Mouse (Mus musculus): ENCODE measurements around the gene Ankrd24. TPM values are rescaled to one million over a fixed set of nuclear protein-coding genes. Genes with fewer than 3 reads are reported as not detected.

The Ankrd24 gene
- polyA plus RNA-seq, 1 experiment from 2014 or later: 10.4 TPM

DNA sequence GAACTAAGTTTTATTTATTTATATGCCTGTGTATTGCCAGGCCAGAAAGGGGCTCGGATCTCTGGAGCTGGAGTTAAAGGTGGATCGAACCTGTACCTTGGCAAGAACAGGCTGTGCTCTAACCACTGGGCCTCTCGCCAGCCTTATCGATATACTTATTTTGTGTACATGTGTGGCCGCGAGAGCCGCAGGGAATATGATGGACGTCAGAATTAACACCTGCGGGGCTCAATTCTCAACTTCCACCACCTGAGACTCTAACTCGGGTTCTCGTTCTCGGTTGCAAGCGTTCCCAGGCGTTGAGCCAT, 22.7 kb upstream of the Ankrd24 start:
- H3K4me3 ChIP-seq (replicated peaks): peak overlapping the region; percentile 40
- H3K9ac ChIP-seq (replicated peaks): peak overlapping the region; percentile 46
- no peaks in the 10 kb centered on the region for H3K9me3 ChIP-seq
- no peak for ATAC-seq (ENCODE audit: insufficient number of reproducible peaks, insufficient read depth, low FRiP score, low TSS enrichment, low read depth)
- WGBS: 3% methylated on average over 14 of the region's 14 CpGs
- peaks cover 7% of the 10 kb centered on the region; the same call in 1 of the 2 replicates for H3K36me3 ChIP-seq
- H3K4me2 ChIP-seq: peak overlapping the region; percentile 88
- H3K27me3 ChIP-seq: no peaks in the 10 kb centered on the region
- H3K4me1 ChIP-seq (replicated peaks): peaks cover 44% of the 10 kb centered on the region
- H3K27ac ChIP-seq: peak overlapping the region; percentile 89

DNA sequence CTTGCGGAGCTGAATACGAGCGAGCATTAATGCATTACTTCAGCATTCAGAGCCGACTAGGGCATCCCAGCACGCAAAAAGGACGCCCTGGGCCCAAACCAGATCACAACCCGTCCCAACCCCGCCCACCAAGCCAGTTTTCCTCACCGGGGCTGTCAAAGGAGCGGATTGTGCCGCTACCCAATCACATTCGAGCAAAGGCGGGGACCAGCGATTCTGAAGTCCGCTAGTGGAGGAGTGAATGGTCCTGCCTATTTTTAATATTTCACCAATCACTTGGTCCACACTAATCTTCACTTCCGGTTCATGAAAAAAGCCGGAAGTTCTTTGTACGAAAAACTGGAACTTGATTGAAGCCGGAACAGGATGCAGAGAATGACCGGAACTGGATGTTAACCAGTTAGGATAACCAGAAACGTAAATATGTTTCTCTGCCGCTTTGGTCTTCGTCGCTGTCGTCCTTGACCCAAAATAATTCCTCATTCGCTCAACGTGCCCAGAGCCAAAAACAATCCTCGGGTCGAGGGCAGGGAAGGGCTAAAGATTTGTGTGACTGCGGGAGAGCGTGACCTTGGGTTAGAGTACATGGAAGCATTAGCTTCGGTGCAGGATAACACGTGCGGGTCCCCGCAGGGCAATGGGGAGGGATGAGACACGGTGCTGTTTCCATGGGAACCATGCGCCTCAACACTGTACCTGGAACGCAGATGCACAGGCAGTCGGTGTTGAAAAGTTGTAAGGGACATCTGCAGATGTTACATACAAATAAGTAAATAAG, 22.2 kb upstream of the Ankrd24 start, which contains the start of gene BC025920:
BC025920 (plus strand) TSS at position 297 of the 778 bp plus-strand sequence.
- H3K4me2 ChIP-seq: peak within 1 kb of the TSS; percentile 88
- H3K9ac ChIP-seq (replicated peaks): peak within 1 kb of the TSS; percentile 63
- H3K4me3 ChIP-seq (replicated peaks): peak within 1 kb of the TSS; percentile 56
- H3K27ac ChIP-seq: peak within 1 kb of the TSS; percentile 95
- peak; percentile 78 for ATAC-seq (ENCODE audit: insufficient number of reproducible peaks, insufficient read depth, low FRiP score, low TSS enrichment, low read depth)
- H3K9me3 ChIP-seq: no peaks in the 10 kb centered on the region
- H3K4me1 ChIP-seq (replicated peaks): peaks cover 39% of the 10 kb centered on the region
- H3K27me3 ChIP-seq: no peaks in the 10 kb centered on the region
- WGBS: under 1% methylated on average over 39 of the region's 39 CpGs
- peaks cover 7% of the 10 kb centered on the region; the same call in 1 of the 2 replicates for H3K36me3 ChIP-seq

DNA sequence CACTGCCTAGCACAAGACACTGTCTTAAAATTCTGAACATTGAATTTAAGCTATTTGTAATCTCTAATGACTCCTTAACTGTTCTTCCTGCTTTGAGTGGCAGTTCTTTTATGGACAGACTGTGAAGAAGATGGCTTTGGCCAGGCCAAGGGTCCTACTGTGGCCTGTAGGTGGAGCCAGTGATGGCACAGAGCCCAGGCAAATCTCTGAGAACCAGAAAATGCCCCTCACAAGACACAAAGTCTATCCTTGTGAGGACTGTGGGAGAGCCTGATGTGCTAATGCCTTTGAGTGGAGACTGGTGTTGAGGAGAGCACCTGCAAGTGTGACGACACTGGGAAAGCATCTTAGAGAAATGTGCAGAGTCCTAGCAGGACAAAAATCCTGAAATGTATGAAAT, 20.0 kb upstream of the Ankrd24 start:
- H3K4me3 ChIP-seq (replicated peaks): no peak overlapping the region
- H3K4me2 ChIP-seq: no peak overlapping the region
- no peak overlapping the region for H3K27ac ChIP-seq
- no peak overlapping the region for H3K9ac ChIP-seq (replicated peaks)
- H3K36me3 ChIP-seq: peaks cover 7% of the 10 kb centered on the region; the same call in 1 of the 2 replicates
- H3K9me3 ChIP-seq: no peaks in the 10 kb centered on the region
- WGBS: 97% methylated on average over 1 of the region's 1 CpGs
- H3K27me3 ChIP-seq: no peaks in the 10 kb centered on the region
- ATAC-seq (ENCODE audit: insufficient number of reproducible peaks, insufficient read depth, low FRiP score, low TSS enrichment, low read depth): no peak
- H3K4me1 ChIP-seq (replicated peaks): peaks cover 22% of the 10 kb centered on the region

DNA sequence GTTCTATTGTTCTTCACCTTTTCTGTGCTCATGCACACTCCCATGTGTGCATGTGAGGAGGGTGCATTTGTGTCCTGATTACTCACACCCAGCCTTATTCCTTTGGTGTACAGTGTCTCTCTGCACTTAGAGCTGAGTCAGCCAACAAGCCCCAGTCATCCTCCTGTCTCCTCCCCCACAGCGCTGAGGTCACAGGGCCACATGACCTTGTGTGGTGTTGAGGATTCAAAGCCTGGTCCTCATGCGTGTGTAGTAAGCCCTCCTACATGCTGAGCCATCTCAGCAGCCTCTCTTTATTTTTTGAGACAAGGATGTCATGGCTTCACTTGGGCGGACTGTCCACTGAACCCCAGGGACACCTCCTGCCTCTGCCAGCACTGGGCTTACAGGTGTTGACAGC, 15.6 kb upstream of the Ankrd24 start:
- no peaks in the 10 kb centered on the region for H3K9me3 ChIP-seq
- no peak for ATAC-seq (ENCODE audit: insufficient number of reproducible peaks, insufficient read depth, low FRiP score, low TSS enrichment, low read depth)

DNA sequence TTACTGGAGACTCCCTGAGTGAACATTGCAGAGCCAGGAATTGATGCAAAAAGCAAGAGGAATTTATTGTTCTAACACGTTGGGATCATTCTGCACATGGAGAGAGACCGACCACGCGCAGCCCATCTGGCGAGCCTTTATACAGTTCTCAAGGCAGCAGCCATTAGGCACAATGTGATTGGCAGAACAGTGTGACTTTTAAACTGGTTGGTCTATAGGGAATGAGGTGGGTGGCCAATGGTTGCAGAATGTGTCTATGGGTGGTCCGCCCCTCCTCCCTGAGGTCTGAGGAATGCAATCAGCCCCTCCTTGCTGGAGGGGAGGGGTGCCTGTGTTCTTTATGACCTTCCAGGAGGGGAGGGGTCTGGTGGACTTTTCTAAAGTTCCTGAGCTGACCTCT, 12.9 kb upstream of the Ankrd24 start:
- WGBS: 22% methylated on average over 6 of the region's 6 CpGs
- Histone ChIP-seq H3K9ac (replicated peaks) (no peak overlapping the region), H3K4me3 (replicated peaks) (no peak overlapping the region), H3K4me2 (peak overlapping the region; percentile 17), H3K36me3 (0 out of 2 replicates have a peak, but pooled peaks cover 2% of the 10 kb centered on the region), H3K9me3 (no peaks in the 10 kb centered on the region), H3K4me1 (replicated peaks) (peaks cover 14% of the 10 kb centered on the region), H3K27me3 (no peaks in the 10 kb centered on the region), H3K27ac (peak overlapping the region; percentile 72)
- peak; percentile 50 for ATAC-seq (ENCODE audit: insufficient number of reproducible peaks, insufficient read depth, low FRiP score, low TSS enrichment, low read depth)

More for the DNA sequence above, 15.6 kb upstream of the Ankrd24 start:
- Histone ChIP-seq H3K27me3 (no peaks in the 10 kb centered on the region), H3K4me1 (replicated peaks) (peaks cover 14% of the 10 kb centered on the region), H3K27ac (no peak overlapping the region), H3K4me3 (replicated peaks) (no peak overlapping the region), H3K9ac (replicated peaks) (no peak overlapping the region), H3K4me2 (no peak overlapping the region), H3K36me3 (peaks cover 7% of the 10 kb centered on the region; the same call in 1 of the 2 replicates)
- 58% methylated on average over 3 of the region's 3 CpGs for WGBS

DNA sequence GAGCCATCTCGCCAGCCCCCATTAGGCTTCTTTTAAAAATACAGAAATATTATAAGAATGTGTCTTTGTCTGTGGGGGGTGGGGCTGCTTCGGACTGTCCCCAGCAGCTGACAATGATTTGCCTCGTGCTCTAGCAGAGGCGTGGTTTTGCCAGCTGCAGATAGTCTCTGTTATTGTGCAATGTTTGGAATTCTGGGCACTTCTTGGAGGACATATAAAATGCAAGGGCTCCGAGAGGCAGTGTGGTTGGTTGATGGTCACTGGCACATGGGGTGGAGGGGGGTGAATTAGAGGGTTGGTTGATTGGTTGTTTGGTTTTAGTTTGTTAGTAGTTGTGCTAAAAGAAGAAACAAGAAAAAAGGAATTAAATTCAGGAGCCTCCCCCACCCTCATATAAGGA, 8.4 kb upstream of the Ankrd24 start:
- no peak for ATAC-seq (ENCODE audit: insufficient number of reproducible peaks, insufficient read depth, low FRiP score, low TSS enrichment, low read depth)
- Histone ChIP-seq H3K4me3 (replicated peaks) (no peak overlapping the region), H3K27me3 (no peaks in the 10 kb centered on the region), H3K27ac (no peak overlapping the region), H3K4me1 (replicated peaks) (peaks cover 13% of the 10 kb centered on the region), H3K4me2 (no peak overlapping the region), H3K36me3 (peaks cover 42% of the 10 kb centered on the region), H3K9me3 (no peaks in the 10 kb centered on the region), H3K9ac (replicated peaks) (no peak overlapping the region)
- WGBS: 82% methylated on average over 5 of the region's 5 CpGs

DNA sequence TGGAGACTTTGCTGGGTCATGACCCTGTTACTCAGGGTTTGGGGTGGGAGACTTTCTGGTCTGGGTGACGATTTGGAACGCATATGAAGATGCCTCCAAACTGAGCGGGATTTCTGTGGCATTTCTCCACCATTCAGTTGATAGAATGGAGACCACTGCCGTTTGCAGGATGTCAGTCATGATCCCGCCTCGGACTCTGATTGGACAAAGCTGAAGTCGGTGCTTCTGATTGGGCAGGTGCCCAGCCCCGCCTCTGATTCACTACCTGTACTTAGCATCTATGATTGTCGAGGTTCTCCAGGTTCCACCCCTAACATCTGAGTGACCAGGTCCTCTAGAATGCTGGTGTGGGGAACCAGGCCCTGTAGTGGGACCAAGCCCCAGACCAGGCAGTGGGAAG, 7.6 kb upstream of the Ankrd24 start:
- no peaks in the 10 kb centered on the region for H3K9me3 ChIP-seq
- H3K4me3 ChIP-seq (replicated peaks): no peak overlapping the region
- ATAC-seq (ENCODE audit: insufficient number of reproducible peaks, insufficient read depth, low FRiP score, low TSS enrichment, low read depth): no peak
- no peaks in the 10 kb centered on the region for H3K27me3 ChIP-seq
- peaks cover 50% of the 10 kb centered on the region for H3K36me3 ChIP-seq
- WGBS: 54% methylated on average over 9 of the region's 9 CpGs
- peaks cover 5% of the 10 kb centered on the region; the same call in 1 of the 2 replicates for H3K4me1 ChIP-seq (replicated peaks)
- H3K27ac ChIP-seq: no peak overlapping the region
- H3K4me2 ChIP-seq: no peak overlapping the region
- H3K9ac ChIP-seq (replicated peaks): no peak overlapping the region

DNA sequence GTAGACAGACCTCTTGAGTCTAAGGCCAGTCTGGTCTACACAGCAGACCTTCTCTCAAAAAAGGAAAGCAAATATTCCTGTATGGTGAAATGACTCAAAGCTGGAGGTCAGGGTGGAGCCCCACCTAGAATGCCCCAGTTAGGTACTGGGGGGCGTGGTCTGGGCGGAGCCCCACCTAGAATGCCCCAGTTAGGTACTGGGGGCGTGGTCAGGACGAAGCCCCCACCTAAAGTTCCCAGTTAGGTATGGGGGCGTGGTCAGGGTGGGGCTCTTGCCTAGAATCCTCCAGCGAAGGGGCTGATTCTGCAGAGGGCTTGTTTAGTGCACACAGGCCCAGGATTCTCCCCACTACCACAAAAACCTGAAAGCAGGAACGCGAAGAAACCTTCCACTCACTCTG, 4.9 kb upstream of the Ankrd24 start:
- H3K4me2 ChIP-seq: no peak overlapping the region
- H3K9ac ChIP-seq (replicated peaks): no peak overlapping the region
- no peaks in the 10 kb centered on the region for H3K27me3 ChIP-seq
- no peaks in the 10 kb centered on the region for H3K9me3 ChIP-seq
- no peak for ATAC-seq (ENCODE audit: insufficient number of reproducible peaks, insufficient read depth, low FRiP score, low TSS enrichment, low read depth)
- H3K36me3 ChIP-seq: peaks cover 57% of the 10 kb centered on the region
- no peak overlapping the region for H3K27ac ChIP-seq
- H3K4me1 ChIP-seq (replicated peaks): peaks cover 17% of the 10 kb centered on the region
- 50% methylated on average over 8 of the region's 8 CpGs for WGBS
- no peak overlapping the region for H3K4me3 ChIP-seq (replicated peaks)

DNA sequence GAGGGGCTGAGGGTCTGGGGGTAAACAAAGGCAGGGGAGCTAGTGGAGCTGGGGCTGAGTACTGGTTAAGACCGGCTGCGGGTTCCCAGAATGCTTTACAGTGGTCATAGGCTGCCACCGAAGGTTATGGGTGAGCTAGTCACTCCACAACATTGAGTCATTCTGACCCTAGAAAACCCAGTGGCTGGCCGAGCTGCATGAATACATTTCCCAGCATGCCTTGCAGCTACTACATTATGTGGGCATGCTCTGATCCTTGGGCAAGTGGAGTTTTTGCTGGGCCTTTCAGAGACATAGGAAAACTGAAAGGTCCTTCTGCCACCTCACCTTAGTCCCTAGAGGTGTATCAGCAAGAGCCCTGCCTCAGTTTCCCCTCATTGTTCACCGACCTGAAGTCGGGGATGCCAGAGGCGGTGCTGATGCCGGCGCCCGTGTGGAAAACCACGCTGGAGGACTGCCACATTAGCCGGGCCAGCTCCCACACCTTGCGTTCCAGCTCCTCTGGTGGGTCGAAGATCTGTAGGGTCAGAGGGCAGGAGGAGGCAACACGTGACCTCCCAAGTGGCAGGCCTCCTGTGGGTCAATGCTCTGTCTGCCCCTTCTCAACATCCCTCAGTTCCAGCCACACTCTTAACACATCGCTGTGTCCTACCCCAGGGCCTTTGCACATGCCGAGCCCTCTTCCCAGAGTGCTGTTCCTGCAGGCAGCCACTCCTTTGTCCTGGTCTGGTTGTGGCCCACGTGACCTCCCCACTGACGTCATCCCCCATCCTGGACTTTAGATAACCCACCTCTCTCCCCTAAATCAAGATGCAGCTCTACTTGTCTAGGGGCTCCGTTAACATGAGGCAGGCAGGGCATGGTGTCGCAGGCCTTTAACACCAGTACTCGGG, 2.0 kb upstream of the Ankrd24 start:
- ATAC-seq (ENCODE audit: insufficient number of reproducible peaks, insufficient read depth, low FRiP score, low TSS enrichment, low read depth): no peak
- H3K9me3 ChIP-seq: no peaks in the 10 kb centered on the region
- H3K4me3 ChIP-seq (replicated peaks): peak overlapping the region; percentile 74
- peak overlapping the region; percentile 88 for H3K4me2 ChIP-seq
- peaks cover 48% of the 10 kb centered on the region for H3K36me3 ChIP-seq
- H3K4me1 ChIP-seq (replicated peaks): peaks cover 18% of the 10 kb centered on the region
- peak overlapping the region; percentile 72 for H3K9ac ChIP-seq (replicated peaks)
- WGBS: 91% methylated on average over 22 of the region's 22 CpGs
- no peaks in the 10 kb centered on the region for H3K27me3 ChIP-seq
- peak overlapping the region; percentile 7; the same call in 1 of the 2 replicates for H3K27ac ChIP-seq

DNA sequence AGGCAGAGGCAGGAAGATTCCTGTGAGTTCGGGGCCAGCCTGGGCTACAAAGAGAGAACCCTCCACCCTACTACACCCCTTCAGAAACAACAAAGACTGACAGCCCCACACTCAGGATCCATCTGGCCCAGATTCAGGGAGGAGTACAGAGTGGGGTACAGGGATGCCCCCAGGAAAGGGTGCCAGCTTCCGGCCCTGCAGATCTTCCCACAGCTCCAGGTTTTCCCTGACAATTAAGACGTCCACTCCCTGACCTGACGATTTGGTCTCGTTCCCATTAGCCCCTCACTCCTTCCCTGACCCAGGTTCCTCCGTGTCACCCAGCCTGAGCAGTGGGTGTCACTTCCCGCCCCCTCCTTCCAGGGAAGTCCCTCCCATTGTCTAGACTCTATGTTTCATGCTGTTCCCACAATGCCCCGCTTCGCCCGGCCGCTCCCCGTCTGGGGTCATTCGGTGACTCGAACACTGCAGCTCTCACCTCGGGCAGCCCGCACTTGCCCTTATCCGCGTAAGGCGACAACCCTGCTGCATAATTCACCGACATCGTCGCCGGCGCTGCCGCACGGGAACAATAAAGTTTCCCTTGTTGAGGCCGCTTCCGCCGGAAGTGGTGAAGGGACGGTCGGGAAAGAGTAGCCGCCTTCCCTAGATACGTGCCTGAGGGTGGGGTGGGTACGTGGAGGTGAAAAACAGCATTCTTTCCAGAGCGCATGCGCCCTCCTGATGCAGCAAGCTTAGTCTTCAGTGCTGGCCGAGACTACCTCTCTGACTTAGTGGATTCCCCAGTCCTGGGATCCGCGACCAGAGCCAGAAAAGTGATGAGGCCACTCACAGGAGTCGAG, 1.1 kb upstream of the Ankrd24 start, which contains the start of gene Sirt6:
Sirt6 (minus strand) TSS at position 804 of the 842 bp plus-strand sequence.
- peaks cover 18% of the 10 kb centered on the region for H3K4me1 ChIP-seq (replicated peaks)
- H3K27ac ChIP-seq: peak within 1 kb of the TSS; percentile 92
- H3K27me3 ChIP-seq: no peaks in the 10 kb centered on the region
- peak within 1 kb of the TSS; percentile 88 for H3K4me2 ChIP-seq
- peak within 1 kb of the TSS; percentile 72 for H3K9ac ChIP-seq (replicated peaks)
- H3K36me3 ChIP-seq: peaks cover 39% of the 10 kb centered on the region
- H3K9me3 ChIP-seq: no peaks in the 10 kb centered on the region
- WGBS: 6% methylated on average over 40 of the region's 40 CpGs
- H3K4me3 ChIP-seq (replicated peaks): peak within 1 kb of the TSS; percentile 74
- peak; percentile 88 for ATAC-seq (ENCODE audit: insufficient number of reproducible peaks, insufficient read depth, low FRiP score, low TSS enrichment, low read depth)

All from limb, embryonic 12.5 days (tissue).